Mouse (Mus musculus) thymus, adult 2 months (tissue): ENCODE data around the gene Platr17.

Source experiments
- CTCF ChIP-seq: fragments of 200-500 bp; IDR thresholded peaks from 2 replicates; pipeline ENCODE4 v1.5.1; 2012; ENCODE audit warnings: mild to moderate bottlenecking, control low read depth, low read length, moderate library complexity, borderline replicate concordance; ENCODE audit not compliant: control insufficient read depth, poor library complexity, insufficient read depth; ENCODE audit errors: extremely low read depth
- POLR2A ChIP-seq: fragments of 200-500 bp; IDR thresholded peaks from 2 replicates; pipeline ENCODE4 v1.6.1; 2012; ENCODE audit warnings: mild to moderate bottlenecking, low read length, control low read depth, moderate library complexity; ENCODE audit not compliant: control insufficient read depth, poor library complexity, insufficient read depth; ENCODE audit errors: extremely low read depth

DNA sequence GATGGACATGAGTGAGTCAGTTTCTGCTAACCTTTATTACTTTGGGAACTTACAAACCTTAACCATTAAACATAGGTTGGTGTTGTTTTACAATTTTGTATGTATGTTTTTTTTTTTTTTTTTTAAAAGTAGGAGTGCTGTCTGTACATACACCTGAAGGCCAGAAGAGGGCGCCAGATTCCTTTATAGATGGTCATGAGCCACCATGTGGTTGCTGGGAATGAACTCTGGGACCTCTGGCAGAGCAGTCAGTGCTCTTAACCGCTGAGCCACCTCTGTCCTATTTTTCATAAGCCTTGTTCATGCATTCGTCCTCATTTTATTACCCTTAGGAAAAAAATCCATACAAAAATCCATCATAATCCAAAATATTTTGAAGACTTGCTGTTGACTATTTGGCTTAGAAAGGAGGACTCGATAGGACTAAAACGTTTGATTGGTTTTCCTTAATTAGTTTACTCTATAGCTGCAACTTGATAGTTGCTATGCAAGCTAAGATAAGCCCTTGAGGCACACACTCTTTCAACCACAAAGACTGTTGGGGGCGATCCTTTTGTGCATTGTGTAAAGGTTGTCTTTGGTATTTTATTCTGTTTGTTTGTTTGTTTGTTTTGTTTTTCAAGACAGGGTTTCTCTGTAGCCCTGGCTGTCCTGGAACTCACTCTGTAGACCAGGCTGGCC is 7.7 kb upstream of the Platr17 start:
- TF ChIP-seq CTCF (no peak), POLR2A (no peak)
